Mouse (Mus musculus): ENCODE measurements around the gene Snrpc. TPM values are rescaled to one million over a fixed set of nuclear protein-coding genes. Genes with fewer than 3 reads are reported as not detected.

The Snrpc gene
- polyA plus RNA-seq, 1 experiment from 2014 or later: 362 TPM

GRCm38 (mm10) chr17:27839469-27840252 is 1.7 kb downstream of the Snrpc start:
- H3K4me2 ChIP-seq: peak overlapping the region; percentile 80
- H3K36me3 ChIP-seq: peaks cover 27% of the 10 kb centered on the region
- peak; percentile 98 for ATAC-seq (ENCODE audit: insufficient number of reproducible peaks, insufficient read depth, low FRiP score, low TSS enrichment, low read depth)
- H3K4me1 ChIP-seq: peaks cover 6% of the 10 kb centered on the region; the same call in 1 of the 2 replicates
- peak overlapping the region; percentile 69 for H3K27ac ChIP-seq
- H3K9me3 ChIP-seq: no peaks in the 10 kb centered on the region
- H3K9ac ChIP-seq: peak overlapping the region; percentile 83
- WGBS: 2% methylated on average over 35 of the region's 35 CpGs
- peaks cover 3% of the 10 kb centered on the region; the same call in 1 of the 2 replicates for H3K27me3 ChIP-seq
- H3K4me3 ChIP-seq: peak overlapping the region; percentile 75

- 97% methylated on average over 1 of the region's 1 CpGs for WGBS
- no peaks in the 10 kb centered on the region for H3K27me3 ChIP-seq
- no peak overlapping the region for H3K4me3 ChIP-seq
- H3K4me1 ChIP-seq: no peaks in the 10 kb centered on the region
- no peaks in the 10 kb centered on the region for H3K9me3 ChIP-seq
- H3K4me2 ChIP-seq: no peak overlapping the region
- ATAC-seq (ENCODE audit: insufficient number of reproducible peaks, insufficient read depth, low FRiP score, low TSS enrichment, low read depth): no peak
- no peak overlapping the region; the same call in 1 of the 2 replicates for H3K9ac ChIP-seq
- peaks cover 91% of the 10 kb centered on the region for H3K36me3 ChIP-seq
- no peak overlapping the region for H3K27ac ChIP-seq
Measured at GRCm38 (mm10) chr17:27848351-27848750, 10.4 kb downstream of the Snrpc start.

- no peaks in the 10 kb centered on the region for H3K4me1 ChIP-seq
- no peak overlapping the region for H3K4me3 ChIP-seq
- ATAC-seq (ENCODE audit: insufficient number of reproducible peaks, insufficient read depth, low FRiP score, low TSS enrichment, low read depth): no peak
- peaks cover 80% of the 10 kb centered on the region for H3K36me3 ChIP-seq
- 77% methylated on average over 3 of the region's 3 CpGs for WGBS
- no peak overlapping the region for H3K27ac ChIP-seq
- no peak overlapping the region for H3K4me2 ChIP-seq
- H3K9ac ChIP-seq: no peak overlapping the region
- H3K27me3 ChIP-seq: no peaks in the 10 kb centered on the region
- no peaks in the 10 kb centered on the region for H3K9me3 ChIP-seq
Measured at GRCm38 (mm10) chr17:27851076-27851475, 13.1 kb downstream of the Snrpc start.

- peaks cover 29% of the 10 kb centered on the region for H3K36me3 ChIP-seq
- peak; percentile 73 for ATAC-seq (ENCODE audit: insufficient number of reproducible peaks, insufficient read depth, low FRiP score, low TSS enrichment, low read depth)
- no peaks in the 10 kb centered on the region for H3K9me3 ChIP-seq
- H3K9ac ChIP-seq: peak within 1 kb of the TSS; percentile 94
- under 1% methylated on average over 47 of the region's 54 CpGs for WGBS
- peak within 1 kb of the TSS; percentile 86 for H3K27ac ChIP-seq
- peak within 1 kb of the TSS; percentile 90 for H3K4me3 ChIP-seq
- peaks cover 23% of the 10 kb centered on the region for H3K4me1 ChIP-seq
- peak within 1 kb of the TSS; percentile 82 for H3K4me2 ChIP-seq
- H3K27me3 ChIP-seq: no peaks in the 10 kb centered on the region
Measured at GRCm38 (mm10) chr17:27856265-27856797, 18.4 kb downstream of the Snrpc start, which contains the start of gene Uhrf1bp1. Gene Uhrf1bp1 (plus strand): TSS chr17:27856441.

GRCm38 (mm10) chr17:27856798-27857648 is 19.1 kb downstream of the Snrpc start:
- 2% methylated on average over 52 of the region's 52 CpGs for WGBS

GRCm38 (mm10) chr17:27857649-27858475 is 19.9 kb downstream of the Snrpc start:
- Histone ChIP-seq H3K4me3 (peak overlapping the region; percentile 90), H3K4me2 (peak overlapping the region; percentile 82), H3K9me3 (no peaks in the 10 kb centered on the region), H3K36me3 (peaks cover 17% of the 10 kb centered on the region), H3K27me3 (no peaks in the 10 kb centered on the region), H3K4me1 (peaks cover 23% of the 10 kb centered on the region), H3K9ac (peak overlapping the region; percentile 94), H3K27ac (no peak overlapping the region)
- 49% methylated on average over 11 of the region's 11 CpGs for WGBS
- no peak for ATAC-seq (ENCODE audit: insufficient number of reproducible peaks, insufficient read depth, low FRiP score, low TSS enrichment, low read depth)

More at GRCm38 (mm10) chr17:27856798-27857648, 19.1 kb downstream of the Snrpc start:
- H3K9me3 ChIP-seq: no peaks in the 10 kb centered on the region
- no peaks in the 10 kb centered on the region for H3K27me3 ChIP-seq
- peaks cover 25% of the 10 kb centered on the region for H3K36me3 ChIP-seq
- ATAC-seq (ENCODE audit: insufficient number of reproducible peaks, insufficient read depth, low FRiP score, low TSS enrichment, low read depth): peak; percentile 17; the same call in 1 of the 2 replicates
- peaks cover 23% of the 10 kb centered on the region for H3K4me1 ChIP-seq
- H3K4me3 ChIP-seq: peak overlapping the region; percentile 90
- H3K4me2 ChIP-seq: peak overlapping the region; percentile 82
- H3K27ac ChIP-seq: peak overlapping the region; percentile 86
- peak overlapping the region; percentile 94 for H3K9ac ChIP-seq

GRCm38 (mm10) chr17:27859131-27859530 is 21.2 kb downstream of the Snrpc start:
- peak overlapping the region; percentile 94; the same call in 1 of the 2 replicates for H3K9ac ChIP-seq
- no peaks in the 10 kb centered on the region for H3K9me3 ChIP-seq
- H3K4me1 ChIP-seq: peaks cover 23% of the 10 kb centered on the region
- H3K4me3 ChIP-seq: no peak overlapping the region
- ATAC-seq (ENCODE audit: insufficient number of reproducible peaks, insufficient read depth, low FRiP score, low TSS enrichment, low read depth): no peak
- no peak overlapping the region; the same call in 1 of the 2 replicates for H3K27ac ChIP-seq
- H3K36me3 ChIP-seq: peaks cover 7% of the 10 kb centered on the region
- H3K27me3 ChIP-seq: no peaks in the 10 kb centered on the region
- 45% methylated on average over 2 of the region's 2 CpGs for WGBS
- H3K4me2 ChIP-seq: peak overlapping the region; percentile 82; the same call in 1 of the 2 replicates

GRCm38 (mm10) chr17:27865461-27865860 is 27.5 kb downstream of the Snrpc start:
- Histone ChIP-seq H3K27ac (no peak overlapping the region), H3K4me2 (no peak overlapping the region), H3K27me3 (no peaks in the 10 kb centered on the region), H3K9me3 (no peaks in the 10 kb centered on the region), H3K4me3 (no peak overlapping the region), H3K9ac (no peak overlapping the region), H3K36me3 (peaks cover 9% of the 10 kb centered on the region; the same call in 1 of the 2 replicates), H3K4me1 (peaks cover 5% of the 10 kb centered on the region; the same call in 1 of the 2 replicates)
- ATAC-seq (ENCODE audit: insufficient number of reproducible peaks, insufficient read depth, low FRiP score, low TSS enrichment, low read depth): no peak
- WGBS: 83% methylated on average over 2 of the region's 2 CpGs

- Histone ChIP-seq H3K9ac (no peak overlapping the region), H3K27ac (no peak overlapping the region), H3K4me3 (no peak overlapping the region), H3K27me3 (no peaks in the 10 kb centered on the region), H3K4me1 (peaks cover 5% of the 10 kb centered on the region; the same call in 1 of the 2 replicates), H3K9me3 (no peaks in the 10 kb centered on the region), H3K36me3 (peaks cover 11% of the 10 kb centered on the region; the same call in 1 of the 2 replicates), H3K4me2 (no peak overlapping the region)
- ATAC-seq (ENCODE audit: insufficient number of reproducible peaks, insufficient read depth, low FRiP score, low TSS enrichment, low read depth): no peak
- 81% methylated on average over 4 of the region's 4 CpGs for WGBS
Measured at GRCm38 (mm10) chr17:27866737-27867136, 28.8 kb downstream of the Snrpc start.

- 88% methylated on average over 3 of the region's 3 CpGs for WGBS
- H3K9me3 ChIP-seq: no peaks in the 10 kb centered on the region
- peaks cover 14% of the 10 kb centered on the region; the same call in 1 of the 2 replicates for H3K36me3 ChIP-seq
- H3K4me2 ChIP-seq: no peak overlapping the region
- no peak overlapping the region for H3K27ac ChIP-seq
- no peak overlapping the region for H3K4me3 ChIP-seq
- no peak overlapping the region for H3K9ac ChIP-seq
- no peak for ATAC-seq (ENCODE audit: insufficient number of reproducible peaks, insufficient read depth, low FRiP score, low TSS enrichment, low read depth)
- H3K4me1 ChIP-seq: no peaks in the 10 kb centered on the region
- no peaks in the 10 kb centered on the region for H3K27me3 ChIP-seq
Measured at GRCm38 (mm10) chr17:27871851-27872250, 33.9 kb downstream of the Snrpc start.

Data from embryonic facial prominence, embryonic 13.5 days (tissue).